Mouse (Mus musculus) adrenal gland (tissue): Measurements from ENCODE around the gene Rrp36.

Source experiments
- intact Hi-C: fragments of 180-260 bp; cut with DNase I; formaldehyde crosslinking; loops from one replicate; pipeline ENCODE4 v1.15.1; 2025

The Rrp36 gene

GRCm38 (mm10) chr17:46694517-46695063, 20.4 kb upstream of the Rrp36 start:
- intact Hi-C loops, result no loop called here

- intact Hi-C loops, result no loop called here
Observed at GRCm38 (mm10) chr17:46691390-46691789, 17.2 kb upstream of the Rrp36 start.

- intact Hi-C loops, result no loop called here
Observed at GRCm38 (mm10) chr17:46690665-46691064, 16.5 kb upstream of the Rrp36 start.

GRCm38 (mm10) chr17:46685913-46686312, 11.8 kb upstream of the Rrp36 start:
- intact Hi-C loops, result no loop called here

- intact Hi-C loops, result no loop called here
Observed at GRCm38 (mm10) chr17:46682654-46683389, 8.7 kb upstream of the Rrp36 start.

- intact Hi-C loops, result no loop called here
Observed at GRCm38 (mm10) chr17:46681466-46682118, 7.4 kb upstream of the Rrp36 start.

GRCm38 (mm10) chr17:46680760-46681373, 6.7 kb upstream of the Rrp36 start, which contains the start of gene Klhdc3:
Klhdc3 (minus strand) TSS chr17:46680914.
- intact Hi-C loops, result no loop called here

GRCm38 (mm10) chr17:46679843-46680759, 5.9 kb upstream of the Rrp36 start:
- intact Hi-C loops, result loop anchor here (5.0 kb wide), 1 partner anchor 32 kb away; the partner anchor contains the start of gene Pex6

- intact Hi-C loops, result loop anchor here (5.0 kb wide), 1 partner anchor 33 kb away; the partner anchor contains the start of gene Pex6
Observed at GRCm38 (mm10) chr17:46678911-46679310, 4.8 kb upstream of the Rrp36 start.

- intact Hi-C loops, result loop anchor here (5.0 kb wide), 1 partner anchor 34 kb away; the partner anchor contains the start of gene Pex6
Observed at GRCm38 (mm10) chr17:46678416-46678815, 4.3 kb upstream of the Rrp36 start, which contains the start of gene Mea1. Mea1 (plus strand) TSS chr17:46678793.

- intact Hi-C loops, result loop anchor here (5.0 kb wide), 1 partner anchor 38 kb away; the partner anchor contains the start of gene Pex6
Observed at GRCm38 (mm10) chr17:46674530-46675283, 555 bp upstream of the Rrp36 start.

GRCm38 (mm10) chr17:46669911-46670310, 4.2 kb downstream of the Rrp36 start:
- intact Hi-C loops, result no loop called here

GRCm38 (mm10) chr17:46667712-46668111, 6.4 kb downstream of the Rrp36 start:
- intact Hi-C loops, result no loop called here

GRCm38 (mm10) chr17:46662730-46663129, 11.4 kb downstream of the Rrp36 start:
- intact Hi-C loops, result no loop called here

GRCm38 (mm10) chr17:46661981-46662380, 12.2 kb downstream of the Rrp36 start:
- intact Hi-C loops, result no loop called here

GRCm38 (mm10) chr17:46661351-46661750, 12.8 kb downstream of the Rrp36 start:
- intact Hi-C loops, result no loop called here

- intact Hi-C loops, result loop anchor here (10.0 kb wide), 1 partner anchor 49 kb away; the partner anchor contains the start of gene Ppp2r5d
Observed at GRCm38 (mm10) chr17:46656054-46656453, 18.1 kb downstream of the Rrp36 start.

GRCm38 (mm10) chr17:46651755-46652547, 22.2 kb downstream of the Rrp36 start:
- intact Hi-C loops, result loop anchor here (10.0 kb wide), 1 partner anchor 53 kb away; the partner anchor contains the start of gene Ppp2r5d

GRCm38 (mm10) chr17:46651292-46651691, 22.9 kb downstream of the Rrp36 start:
- intact Hi-C loops, result loop anchor here (10.0 kb wide), 1 partner anchor 54 kb away; the partner anchor contains the start of gene Ppp2r5d
